Mouse (Mus musculus): ENCODE data around the gene Bcl2l11. TPM values are rescaled to one million over a fixed set of nuclear protein-coding genes. Genes with fewer than 3 reads are reported as not detected.

Bcl2l11 gene
- total and polyA plus RNA-seq, 3 experiments, result 2.3 to 6.3 TPM; not detected in 1

GRCm38 (mm10) chr2:128131503-128131902 lies 5.7 kb downstream of the Bcl2l11 start:
- peaks cover 0 to 3% of the 10 kb centered on the region in 2 experiments; a peak in 1 of 4 replicates for H3K4me1 ChIP-seq (ENCODE audit: control insufficient read depth in 1 of 2, insufficient read depth in 2 of 2, low read length in 2 of 2)
- TF ChIP-seq KAT2A (conservative IDR thresholded peaks at IDR 0.05; ENCODE audit: low read depth, low read length) (no peak), NRF1 (IDR thresholded peaks at IDR 0.05; ENCODE audit: insufficient read depth, low read depth, low read length, poor library complexity, severe bottlenecking) (no peak), USF1 (IDR thresholded peaks at IDR 0.05; ENCODE audit: low read depth, low read length) (no peak), MYB (IDR thresholded peaks at IDR 0.05; ENCODE audit: low read depth, low read length) (no peak), UBTF (IDR thresholded peaks at IDR 0.05; ENCODE audit: borderline replicate concordance, insufficient read depth, low read depth, low read length) (no peak), ZC3H11A (IDR thresholded peaks at IDR 0.05; ENCODE audit: low read depth, low read length) (no peak), ZNF384 (IDR thresholded peaks at IDR 0.05; ENCODE audit: low read depth, low read length) (no peak), ZMIZ1 (IDR thresholded peaks at IDR 0.05; ENCODE audit: low read depth, low read length) (no peak), CHD2 (IDR thresholded peaks at IDR 0.05; ENCODE audit: low read length) (no peak), USF2 (IDR thresholded peaks at IDR 0.05; ENCODE audit: borderline replicate concordance in 1 of 2, insufficient read depth in 1 of 2, low read depth in 1 of 2, low read length in 2 of 2) (no peak), HCFC1 (IDR thresholded peaks at IDR 0.05; ENCODE audit: low read depth, low read length) (no peak), SMC3 (IDR thresholded peaks at IDR 0.05; ENCODE audit: low read depth, low read length) (no peak), POLR2AphosphoS2 (IDR thresholded peaks at IDR 0.05; ENCODE audit: low read length) (no peak), POLR2AphosphoS5 (IDR thresholded peaks at IDR 0.05; ENCODE audit: borderline replicate concordance, low read depth, low read length) (no peak), ZKSCAN1 (IDR thresholded peaks at IDR 0.05; ENCODE audit: low read depth, low read length) (no peak), GABPA (IDR thresholded peaks at IDR 0.05; ENCODE audit: low read depth, low read length) (no peak), MEF2A (IDR thresholded peaks at IDR 0.05; ENCODE audit: extremely low read depth, insufficient replicate concordance, low read depth, low read length, poor library complexity, severe bottlenecking) (no peak), TCF12 (IDR thresholded peaks at IDR 0.05; ENCODE audit: low read depth, low read length) (no peak), NELFE (IDR thresholded peaks at IDR 0.05; ENCODE audit: low read depth, low read length) (no peak), CTCF (IDR thresholded peaks at IDR 0.05 in 2 of 3, conservative IDR thresholded peaks at IDR 0.05 in 1 of 3; ENCODE audit: control insufficient read depth in 1 of 3, insufficient read depth in 1 of 3, low read depth in 2 of 3, low read length in 3 of 3, poor library complexity in 1 of 3, severe bottlenecking in 1 of 3) (no peak)
- no peak overlapping the region for H3K4me3 ChIP-seq (ENCODE audit: control insufficient read depth in 1 of 2, insufficient read depth in 1 of 2, low read depth in 2 of 2, low read length in 2 of 2)
- H3K27me3 ChIP-seq (ENCODE audit: control insufficient read depth in 1 of 2, insufficient read depth in 2 of 2, low read length in 2 of 2), result no peaks in the 10 kb centered on the region
- no peaks in the 10 kb centered on the region for H3K9me3 ChIP-seq (replicated peaks; ENCODE audit: insufficient read depth, low read length)
- no peak overlapping the region for H3K9ac ChIP-seq (ENCODE audit: control insufficient read depth, low read depth, low read length, poor library complexity, severe bottlenecking)
- H3K36me3 ChIP-seq (ENCODE audit: control insufficient read depth in 1 of 2, insufficient read depth in 2 of 2, low read length in 2 of 2), result no peaks in the 10 kb centered on the region; a peak in 2 of 4 replicates
- DNase-seq (ENCODE audit: low read depth, low spot score), result no peak
- H3K79me2 ChIP-seq (ENCODE audit: control insufficient read depth, insufficient read depth, low read length, poor library complexity), result no peaks in the 10 kb centered on the region
- H3K27ac ChIP-seq (ENCODE audit: control insufficient read depth, low read depth, low read length), result no peak overlapping the region

- Histone ChIP-seq H3K27ac (ENCODE audit: control insufficient read depth, low read depth, low read length) (no peak overlapping the region), H3K4me3 (ENCODE audit: control insufficient read depth in 1 of 2, insufficient read depth in 1 of 2, low read depth in 2 of 2, low read length in 2 of 2) (no peak overlapping the region), H3K4me1 (ENCODE audit: control insufficient read depth in 1 of 2, insufficient read depth in 2 of 2, low read length in 2 of 2) (peaks cover 0 to 3% of the 10 kb centered on the region in 2 experiments; a peak in 1 of 4 replicates), H3K79me2 (ENCODE audit: control insufficient read depth, insufficient read depth, low read length, poor library complexity) (no peaks in the 10 kb centered on the region), H3K36me3 (ENCODE audit: control insufficient read depth in 1 of 2, insufficient read depth in 2 of 2, low read length in 2 of 2) (no peaks in the 10 kb centered on the region; a peak in 2 of 4 replicates), H3K27me3 (ENCODE audit: control insufficient read depth in 1 of 2, insufficient read depth in 2 of 2, low read length in 2 of 2) (no peaks in the 10 kb centered on the region), H3K9ac (ENCODE audit: control insufficient read depth, low read depth, low read length, poor library complexity, severe bottlenecking) (no peak overlapping the region), H3K9me3 (replicated peaks; ENCODE audit: insufficient read depth, low read length) (no peaks in the 10 kb centered on the region)
- TF ChIP-seq TCF12 (IDR thresholded peaks at IDR 0.05; ENCODE audit: low read depth, low read length), result no peak
- no peak for TF ChIP-seq ELF1 (IDR thresholded peaks at IDR 0.05; ENCODE audit: low read depth, low read length)
- no peak for TF ChIP-seq RCOR1 (IDR thresholded peaks at IDR 0.05; ENCODE audit: low read depth, low read length)
- TF ChIP-seq EP300 (IDR thresholded peaks at IDR 0.05; ENCODE audit: low read depth in 1 of 2, low read length in 2 of 2), result no peak
- no peak for TF ChIP-seq SMC3 (IDR thresholded peaks at IDR 0.05; ENCODE audit: low read depth, low read length)
- TF ChIP-seq RAD21 (IDR thresholded peaks at IDR 0.05; ENCODE audit: low read depth, low read length), result no peak
- no peak for TF ChIP-seq POLR2A (IDR thresholded peaks at IDR 0.05; ENCODE audit: control insufficient read depth in 1 of 2, insufficient read depth in 1 of 2, low read depth in 1 of 2, low read length in 2 of 2, poor library complexity in 1 of 2)
- no peak for TF ChIP-seq ZNF384 (IDR thresholded peaks at IDR 0.05; ENCODE audit: low read depth, low read length)
- no peak for TF ChIP-seq MEF2A (IDR thresholded peaks at IDR 0.05; ENCODE audit: extremely low read depth, insufficient replicate concordance, low read depth, low read length, poor library complexity, severe bottlenecking)
- TF ChIP-seq MXI1 (IDR thresholded peaks at IDR 0.05; ENCODE audit: low read depth, low read length), result no peak
- TF ChIP-seq ETS1 (IDR thresholded peaks at IDR 0.05; ENCODE audit: low read depth, low read length), result no peak
- no peak for TF ChIP-seq UBTF (IDR thresholded peaks at IDR 0.05; ENCODE audit: borderline replicate concordance, insufficient read depth, low read depth, low read length)
- no peak for TF ChIP-seq JUND (IDR thresholded peaks at IDR 0.05; ENCODE audit: low read depth, low read length)
- TF ChIP-seq ZKSCAN1 (IDR thresholded peaks at IDR 0.05; ENCODE audit: low read depth, low read length), result no peak
- no peak for TF ChIP-seq SIN3A (IDR thresholded peaks at IDR 0.05; ENCODE audit: low read length)
- TF ChIP-seq MYC (IDR thresholded peaks at IDR 0.05; ENCODE audit: low read depth, low read length), result no peak
- DNase-seq (ENCODE audit: low read depth, low spot score), result no peak
These were observed 6.8 kb downstream of the Bcl2l11 start for GRCm38 (mm10) chr2:128132635-128133034.
